Comparison of ENCODE assay signal across 16 mouse cellular contexts in genomic region chr4:100372806-100373205, GRCm38 (mm10).
DNase-seq lines count a peak whose midpoint lies in the region; ATAC-seq and TF ChIP-seq lines count a peak whose summit lies in the region.
"Had no signal": no experiment of that assay in that cellular context is flagged by ENCODE, and none has a peak within 500 bp of the region (broad histone marks: within the 10 kb centered on the region; RNA-seq: fewer than 3 reads in every experiment).

No protein-coding gene starts in this region.

- peaks cover 14% of the 10 kb centered on the region; the same call in 1 of the 2 replicates for H3K4me1 ChIP-seq in lung, embryonic 14.5 days (ENCODE audit: insufficient read depth)
- no peaks in the 10 kb centered on the region for H3K4me1 ChIP-seq in liver, embryonic 12.5 days
- H3K4me1 ChIP-seq: limb, embryonic 15.5 days had no signal

- TF ChIP-seq CTCF in lung, embryonic 14.5 days (IDR thresholded peaks at IDR 0.05; ENCODE audit: low read depth) = no peak

- H3K36me3 ChIP-seq in lung, embryonic 14.5 days (ENCODE audit: insufficient read depth) = no peaks in the 10 kb centered on the region
- H3K36me3 ChIP-seq in liver, embryonic 12.5 days = no peaks in the 10 kb centered on the region
- H3K36me3 ChIP-seq: limb, embryonic 15.5 days had no signal

- H3K27me3 ChIP-seq in lung, embryonic 14.5 days (ENCODE audit: insufficient read depth, low read length) = no peaks in the 10 kb centered on the region
- H3K27me3 ChIP-seq in liver, embryonic 12.5 days (replicated peaks) = no peaks in the 10 kb centered on the region
- H3K27me3 ChIP-seq: CH12.LX had no signal

- no peak overlapping the region for H3K4me3 ChIP-seq in lung, embryonic 14.5 days (ENCODE audit: low read depth, low read length)
- no peak overlapping the region for H3K4me3 ChIP-seq in liver, embryonic 12.5 days
- H3K4me3 ChIP-seq: limb, embryonic 15.5 days had no signal

- peak; percentile 49; the same call in 1 of the 2 replicates for ATAC-seq in lung, embryonic 14.5 days (ENCODE audit: insufficient read depth)
- ATAC-seq in liver, embryonic 12.5 days = no peak
- ATAC-seq: intestine, embryonic 16.5 days had no signal

- no peak overlapping the region for H3K4me2 ChIP-seq in lung, embryonic 14.5 days
- no peak overlapping the region for H3K4me2 ChIP-seq in liver, embryonic 12.5 days
- H3K4me2 ChIP-seq: limb, embryonic 15.5 days had no signal

- H3K27ac ChIP-seq in lung, embryonic 14.5 days (ENCODE audit: low read depth) = peak overlapping the region; percentile 42
- H3K27ac ChIP-seq in liver, embryonic 12.5 days = no peak overlapping the region
- H3K27ac ChIP-seq: kidney, postnatal 0 days; limb, embryonic 15.5 days had no signal

- H3K9me3 ChIP-seq in lung, embryonic 14.5 days (ENCODE audit: low read depth, low read length) = no peaks in the 10 kb centered on the region
- no peaks in the 10 kb centered on the region for H3K9me3 ChIP-seq in liver, embryonic 12.5 days (replicated peaks)
- H3K9me3 ChIP-seq: limb, embryonic 15.5 days had no signal

- DNase-seq in embryo, embryonic 10.5 days (ENCODE audit: low spot score) = peak; percentile 37
- DNase-seq in embryo, embryonic 10 days (ENCODE audit: low spot score) = no peak
- DNase-seq in lung, embryonic 14.5 days = peak; percentile 78
- no peak for DNase-seq in lung, postnatal 10 days
- peak; percentile 40 for DNase-seq in cerebellum, adult 11 months
- peak; percentile 58 to 63 for DNase-seq in cerebellum, postnatal 25 days
- no peak for DNase-seq in right cerebral cortex, postnatal 10 days (ENCODE audit: low spot score in 2 of 2)
- DNase-seq: adrenal gland, postnatal 36 days; lung, adult 18-20 months; right cerebral cortex, postnatal 25 days; thymus, postnatal 36 days had no signal

- no peak overlapping the region for H3K9ac ChIP-seq in lung, embryonic 14.5 days
- H3K9ac ChIP-seq in liver, embryonic 12.5 days = no peak overlapping the region
- H3K9ac ChIP-seq: limb, embryonic 15.5 days had no signal

- 20% methylated on average over 11 of the region's 11 CpGs for WGBS in lung, embryonic 14.5 days
- 68% methylated on average over 11 of the region's 11 CpGs for WGBS in liver, embryonic 12.5 days (ENCODE audit: insufficient replicate concordance)

Comparison
In these comparisons a context has a peak if more than half of its experiments do, and no peak if none do; other contexts are left out.
1. DNase-seq: peak in embryo, embryonic 10.5 days (single experiment), lung, embryonic 14.5 days (single experiment), cerebellum, adult 11 months (single experiment) and cerebellum, postnatal 25 days (2 of 2); none in embryo, embryonic 10 days (single experiment), lung, postnatal 10 days (single experiment) and right cerebral cortex, postnatal 10 days (0 of 2).